Mouse (Mus musculus) neutrophil, adult 65 days (primary cell): ENCODE data around the gene Sgk2. TPM values are rescaled to one million over a fixed set of nuclear protein-coding genes. Genes with fewer than 3 reads are reported as not detected.

Experiments used
- total RNA-seq: library from RNA; stranded (reverse); gene quantifications from 2 replicates; pipeline ENCODE4 v1.2.4, GENCODE M21; 2023

The Sgk2 gene
- not detected in 2 replicates for total RNA-seq

DNA sequence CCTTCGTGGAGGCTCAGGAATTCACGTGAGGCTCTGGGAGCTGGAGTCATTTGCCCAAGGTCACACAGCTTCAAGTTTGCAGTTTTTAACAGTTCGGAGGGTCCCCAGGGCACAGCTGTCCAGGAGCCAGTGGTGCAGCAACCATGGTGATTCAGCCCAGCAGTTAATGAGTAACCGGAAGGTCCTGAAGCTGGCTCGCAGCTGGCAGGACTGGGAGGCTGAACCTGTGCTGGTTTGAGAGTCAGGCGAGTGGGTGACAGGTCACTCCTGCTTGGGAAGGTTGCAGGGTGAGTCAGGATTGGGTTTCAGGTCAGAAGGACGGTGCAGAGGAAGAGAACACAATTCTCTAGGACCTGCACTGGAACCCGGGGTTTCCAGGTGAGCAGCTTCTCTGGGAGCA, at the start of gene Sgk2:
TSS of gene Sgk2 (plus strand) at position 113 of the 400 bp plus-strand sequence.

DNA sequence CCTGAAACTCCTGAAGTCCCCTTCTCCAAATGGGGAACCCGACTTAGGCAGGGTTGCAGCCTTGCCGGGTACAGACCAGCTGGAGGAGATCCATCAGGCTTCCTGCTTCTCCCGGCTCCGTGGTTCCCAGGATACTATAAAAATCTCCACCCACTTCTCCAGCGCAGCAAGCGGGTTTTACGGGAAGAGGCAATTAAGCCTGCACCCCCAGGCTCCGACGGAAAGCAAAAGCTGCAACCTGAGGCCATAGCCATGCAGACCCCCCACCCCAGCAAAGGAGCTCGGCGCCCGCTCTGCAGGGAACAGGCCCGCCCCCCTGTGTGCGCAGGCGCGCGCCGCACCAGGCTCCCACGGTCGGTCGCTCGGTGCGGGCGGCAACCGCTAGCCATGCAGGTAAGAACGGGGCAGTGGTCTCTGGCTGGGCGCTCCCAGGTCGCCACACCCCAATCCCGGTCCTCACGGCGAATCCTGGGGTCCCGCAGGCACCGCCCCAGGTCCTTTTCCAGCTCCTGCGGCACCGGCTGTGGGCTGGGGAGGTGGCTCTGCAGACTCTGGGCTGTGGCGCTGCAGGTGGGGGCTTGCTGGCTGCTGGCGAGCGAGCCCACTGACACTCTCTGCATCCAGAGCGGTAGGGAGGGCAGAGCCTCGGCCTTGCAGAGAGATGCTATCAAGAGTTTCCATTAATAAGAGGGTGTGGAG, 43.8 kb upstream of the Sgk2 start, which contains the start of gene L3mbtl1:
TSS of gene L3mbtl1 (plus strand) at position 325 of the 699 bp plus-strand sequence.

DNA sequence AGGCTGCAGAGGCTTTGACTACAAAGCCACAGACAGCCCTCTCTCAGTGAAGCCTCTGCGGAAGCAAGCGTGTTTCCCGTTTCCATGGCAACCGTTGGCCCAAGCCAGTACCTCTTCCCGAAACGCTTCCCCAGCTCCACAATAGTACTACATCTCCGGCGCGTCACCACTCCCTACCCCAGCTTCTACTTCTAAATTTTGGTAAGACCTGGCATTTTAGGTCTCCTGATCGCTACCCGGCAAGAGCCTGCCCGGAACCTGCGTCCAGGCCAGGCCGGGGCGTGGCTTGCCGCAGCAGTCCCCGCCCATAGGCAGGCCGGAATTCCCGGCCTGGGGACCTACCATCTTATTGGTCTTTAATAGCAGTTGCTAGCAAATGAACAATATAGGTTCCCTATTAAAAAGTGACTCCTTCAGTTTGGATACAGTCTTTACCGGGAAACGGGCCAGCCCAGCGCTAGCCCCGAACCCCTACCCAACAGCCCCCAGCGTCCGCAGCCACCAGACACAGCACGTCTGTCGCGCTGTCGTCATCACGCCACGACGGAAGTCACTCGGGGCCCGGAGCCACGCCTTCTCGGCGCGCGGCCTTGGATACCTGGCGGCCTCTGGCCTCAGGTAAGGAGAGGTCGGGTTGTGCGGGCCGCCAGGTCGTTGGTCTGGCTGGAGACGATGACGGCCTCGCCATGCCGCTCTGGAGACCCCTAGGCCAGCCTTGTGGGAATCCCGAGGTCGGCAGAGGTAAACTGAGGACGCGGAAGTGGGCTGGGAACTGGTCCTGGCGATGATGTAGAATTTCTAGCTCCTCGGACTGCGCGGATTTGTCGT, 30.0 kb downstream of the Sgk2 start, which contains the start of gene Ift52:
TSS of gene Ift52 (plus strand) at position 439 of the 828 bp plus-strand sequence.

DNA sequence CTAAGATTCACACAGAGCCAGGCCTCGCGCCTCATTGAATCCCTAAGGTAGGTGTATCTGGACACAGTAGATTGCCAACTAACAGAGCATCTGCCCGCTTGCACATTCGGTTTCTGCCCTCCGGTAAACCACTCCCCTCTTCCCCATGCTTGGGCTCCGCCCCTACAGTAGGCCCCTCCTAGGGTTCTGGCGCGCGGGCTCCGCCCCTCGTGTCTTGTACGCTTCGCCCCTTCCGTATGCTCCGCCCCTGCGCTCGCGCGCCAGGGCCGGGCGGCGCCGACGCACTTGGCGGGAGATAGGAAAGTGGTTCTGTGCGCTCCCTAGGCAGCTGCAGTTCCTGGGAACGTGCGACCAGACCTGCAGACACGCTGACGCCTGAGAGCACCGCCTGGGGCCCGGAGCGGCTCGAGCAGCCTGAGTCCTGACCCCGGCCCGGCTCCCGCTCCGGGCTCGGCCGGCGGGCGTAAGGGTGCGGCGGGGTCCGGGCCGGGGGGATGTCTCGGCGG, 67.3 kb downstream of the Sgk2 start, which contains the start of gene Mybl2:
TSS of gene Mybl2 (plus strand) at position 353 of the 506 bp plus-strand sequence.

Other genes starting within 250 kb of the Sgk2 start
- 139 and 164 TPM in 2 replicates for gene Srsf6, start 55.8 kb upstream of the Sgk2 start, total RNA-seq
- 0.47 and 0.59 TPM in 2 replicates for gene L3mbtl1, start 43.9 kb upstream of the Sgk2 start, total RNA-seq
- gene Ift52, start 30.0 kb downstream of the Sgk2 start, total RNA-seq, result 16.6 and 21.5 TPM in 2 replicates
- 21.5 and 32.7 TPM in 2 replicates for gene Mybl2, start 67.4 kb downstream of the Sgk2 start, total RNA-seq
- gene Gtsf1l, start 100.5 kb downstream of the Sgk2 start, total RNA-seq, result not detected in 2 replicates
- not detected in 2 replicates for gene Tox2, start 215.8 kb downstream of the Sgk2 start, total RNA-seq